Mouse (Mus musculus) R1 (cell line): Measurements from ENCODE around the gene Chd3.

ENCODE experiments used
- DNase-seq: peaks from one replicate; pipeline ENCODE4 v3.0.0-alpha.2; 2018; ENCODE audit warnings: low read depth, low spot score

The Chd3 gene

GRCm38 (mm10) chr11:69366855-69367615, 2.2 kb downstream of the Chd3 start:
- no peak for DNase-seq

GRCm38 (mm10) chr11:69366157-69366854, 2.9 kb downstream of the Chd3 start:
- DNase-seq, result peak; percentile 78

- no peak for DNase-seq
These were observed 3.5 kb downstream of the Chd3 start for GRCm38 (mm10) chr11:69365722-69366121.

DNA sequence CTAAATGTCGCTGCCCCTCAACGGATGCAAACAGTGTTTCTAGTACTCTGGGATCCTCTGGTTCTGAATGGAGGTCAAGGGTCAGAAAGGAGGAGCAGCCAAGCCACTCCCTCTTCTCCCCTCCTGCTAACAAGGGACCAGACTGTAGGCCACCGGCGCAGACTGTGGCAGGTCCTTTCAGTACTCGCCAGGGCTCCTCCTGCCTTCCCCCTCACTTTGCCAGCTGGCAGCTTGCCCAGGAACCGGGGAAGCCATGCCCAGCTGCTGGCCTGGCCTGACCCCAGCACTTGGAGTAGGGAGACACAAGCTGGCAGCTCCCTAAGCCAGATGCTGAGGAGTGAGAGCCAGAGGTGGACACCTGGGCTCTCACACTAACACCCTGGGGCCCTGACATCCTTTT, 4.3 kb downstream of the Chd3 start:
- DNase-seq, result peak; percentile 41

- no peak for DNase-seq
These were observed 4.8 kb downstream of the Chd3 start for GRCm38 (mm10) chr11:69364376-69364775.

GRCm38 (mm10) chr11:69362479-69362878, 6.7 kb downstream of the Chd3 start:
- DNase-seq, result no peak

DNA sequence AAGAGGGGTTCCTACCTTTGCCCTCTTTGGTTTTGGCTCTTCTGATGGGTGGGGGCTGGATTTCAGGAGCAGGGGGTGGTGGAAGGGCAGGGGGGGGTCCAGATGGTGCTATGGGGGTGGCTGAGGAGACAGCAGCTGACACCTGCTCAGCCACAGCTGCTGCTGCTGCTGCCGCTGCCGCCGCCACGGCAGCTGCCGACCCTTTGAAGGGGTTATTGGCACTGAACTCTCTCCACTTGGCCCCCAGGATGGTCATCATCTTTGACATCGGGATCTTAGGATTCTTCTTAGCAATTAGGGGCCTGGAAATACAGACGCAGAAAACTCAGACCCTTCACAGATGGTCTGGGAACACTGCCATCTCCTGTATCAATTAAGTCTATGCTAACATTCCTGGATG, 7.2 kb downstream of the Chd3 start:
- no peak for DNase-seq

DNA sequence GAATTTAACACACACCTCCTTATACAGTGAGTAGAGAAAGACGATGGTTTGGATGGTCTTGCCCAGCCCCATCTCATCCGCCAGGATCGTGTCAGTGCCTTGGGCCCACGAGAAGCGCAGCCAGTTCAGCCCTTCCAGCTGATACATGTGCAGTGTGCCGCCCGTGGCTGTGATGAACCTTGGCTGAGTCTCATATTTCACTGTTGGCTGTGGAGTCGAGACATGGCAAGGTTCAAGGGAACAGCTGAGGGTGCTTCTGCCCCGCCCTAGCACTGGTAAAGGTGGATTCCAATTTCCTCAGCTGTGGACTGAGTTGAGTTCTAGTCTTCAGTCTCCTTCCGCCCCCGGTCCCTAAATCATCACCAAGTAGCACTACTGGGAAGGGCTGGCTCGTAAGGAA, 11.5 kb downstream of the Chd3 start:
- no peak for DNase-seq

DNA sequence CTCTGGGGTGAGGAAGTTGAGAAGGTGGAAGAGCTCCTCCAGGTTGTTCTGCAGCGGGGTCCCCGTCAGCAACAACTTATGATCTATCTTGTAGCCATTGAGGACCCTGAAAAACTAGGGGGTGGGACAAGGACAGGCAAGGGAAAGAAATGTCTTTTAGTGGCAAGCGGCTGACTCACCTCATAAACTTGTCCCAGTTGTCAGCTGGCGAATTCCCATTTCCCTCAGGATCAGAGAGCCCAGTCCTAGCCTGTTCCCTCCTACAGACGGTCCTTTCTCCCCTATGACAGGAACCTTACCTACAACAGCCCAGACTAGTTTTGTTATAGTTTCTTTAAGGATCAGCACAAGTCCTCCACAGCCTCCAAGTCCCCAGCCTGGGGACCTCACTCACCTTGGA, 12.7 kb downstream of the Chd3 start:
- no peak for DNase-seq

DNA sequence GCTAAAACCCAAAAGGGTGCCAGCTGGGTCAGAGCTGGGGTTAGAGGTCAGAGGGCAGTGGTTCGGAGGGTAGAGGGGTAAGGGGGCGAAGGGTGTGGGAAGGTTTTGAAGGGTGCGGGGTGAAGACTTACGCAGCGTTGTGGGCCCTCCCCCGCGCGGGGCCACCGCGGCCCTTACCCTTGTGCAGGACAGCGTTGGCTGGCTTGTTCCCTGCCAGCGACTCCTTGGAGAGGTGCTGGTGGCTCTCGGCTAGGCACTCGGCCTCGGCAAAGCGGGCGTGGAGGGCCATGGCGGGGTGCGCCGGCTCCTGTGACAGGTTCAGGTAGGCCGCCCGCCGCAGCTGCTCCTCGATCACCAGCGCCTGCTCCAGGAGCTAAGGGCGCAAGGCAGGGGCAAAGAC, 22.8 kb downstream of the Chd3 start:
- no peak for DNase-seq

GRCm38 (mm10) chr11:69340161-69341131, 28.8 kb downstream of the Chd3 start, which contains the start of gene Rnf227:
Rnf227 (plus strand) TSS chr11:69340461.
- peak; percentile 82 for DNase-seq

- DNase-seq, result no peak
These were observed 34.4 kb downstream of the Chd3 start for GRCm38 (mm10) chr11:69334796-69335195.

DNA sequence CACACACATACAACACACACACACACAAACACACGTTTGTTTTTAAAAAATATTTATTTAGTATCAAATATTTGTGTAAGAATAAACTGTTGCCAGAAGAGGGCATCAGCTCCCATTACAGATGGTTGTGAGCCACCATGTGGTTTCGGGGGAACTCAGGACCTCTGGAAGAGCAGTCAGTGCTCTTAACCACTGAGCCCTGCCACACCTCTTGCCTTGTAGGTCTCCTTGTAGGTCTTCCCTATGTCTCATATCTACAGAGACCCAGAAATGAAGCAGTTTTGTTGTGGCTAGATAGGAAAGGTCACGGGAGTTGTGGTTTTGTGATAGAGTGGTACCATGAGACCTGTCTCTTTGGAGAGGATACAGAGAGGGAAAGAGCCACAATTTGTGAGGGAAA, 35.3 kb downstream of the Chd3 start:
- no peak for DNase-seq

DNA sequence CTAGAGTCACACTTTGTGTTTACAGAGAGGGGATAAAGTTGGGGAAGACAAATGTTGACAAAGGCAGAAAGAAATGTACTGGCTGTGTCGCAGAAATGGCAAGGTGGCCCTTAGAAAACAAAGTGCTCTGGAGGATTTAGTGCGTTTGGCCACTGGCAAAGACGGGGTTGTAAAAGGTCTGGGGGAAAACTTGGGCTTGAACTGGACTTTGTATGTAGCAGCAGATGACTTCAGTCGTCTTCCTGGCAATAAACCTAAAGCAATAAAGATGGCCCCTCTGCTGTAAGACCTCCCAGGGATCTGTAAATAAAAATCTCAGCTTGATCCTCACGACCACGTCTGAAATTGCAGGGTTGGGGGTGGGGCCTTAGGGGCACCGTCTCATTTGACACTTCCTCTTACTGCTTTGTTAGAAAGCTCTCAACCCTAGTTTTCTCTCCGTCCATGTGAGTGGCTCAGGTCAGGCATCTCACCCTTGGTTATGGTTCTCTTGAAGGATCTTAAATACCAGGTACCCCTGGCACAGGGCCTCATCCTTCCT, 36.4 kb downstream of the Chd3 start:
- no peak for DNase-seq

- DNase-seq, result peak; percentile 72
These were observed 37.2 kb downstream of the Chd3 start for GRCm38 (mm10) chr11:69331929-69332405.

GRCm38 (mm10) chr11:69331152-69331551, 38.1 kb downstream of the Chd3 start:
- peak; percentile 66 for DNase-seq

DNA sequence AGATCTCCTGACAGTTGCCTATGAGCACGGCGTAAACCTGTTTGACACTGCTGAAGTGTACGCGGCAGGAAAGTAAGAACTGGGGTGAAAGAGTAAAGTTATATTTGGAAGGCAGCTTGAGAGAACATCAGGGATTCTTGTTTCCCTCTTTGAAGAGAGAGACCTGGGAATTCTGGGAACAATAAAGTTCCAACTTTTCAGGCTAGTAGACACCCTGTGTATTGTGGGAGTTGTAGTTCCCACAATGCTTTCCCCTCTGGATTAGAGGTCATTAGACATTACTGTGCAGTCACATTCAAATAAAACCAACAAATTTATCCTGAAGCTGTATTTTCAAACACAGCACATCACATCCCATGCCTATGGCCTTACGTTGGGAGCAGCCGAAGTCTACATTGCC, 40.7 kb downstream of the Chd3 start:
- no peak for DNase-seq

DNA sequence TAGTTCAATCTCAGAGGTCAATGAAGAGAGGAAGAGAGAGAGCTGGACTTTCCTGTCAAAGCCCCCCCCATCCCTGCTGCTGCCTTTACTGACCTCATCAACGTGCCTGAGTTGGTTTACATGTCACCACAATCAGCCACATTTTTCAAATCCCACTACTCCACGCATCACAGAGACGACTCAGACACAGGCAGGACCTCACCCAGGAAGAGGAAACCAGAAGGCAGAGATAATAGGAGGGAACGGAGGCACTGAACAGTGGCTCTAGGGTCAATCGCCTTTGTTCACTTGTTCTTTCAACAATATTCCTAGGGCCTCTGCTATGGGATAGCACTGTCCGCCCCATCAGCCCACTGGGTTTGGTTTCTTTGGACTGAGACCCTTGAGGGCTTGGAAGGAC, 41.6 kb downstream of the Chd3 start:
- DNase-seq, result no peak

DNA sequence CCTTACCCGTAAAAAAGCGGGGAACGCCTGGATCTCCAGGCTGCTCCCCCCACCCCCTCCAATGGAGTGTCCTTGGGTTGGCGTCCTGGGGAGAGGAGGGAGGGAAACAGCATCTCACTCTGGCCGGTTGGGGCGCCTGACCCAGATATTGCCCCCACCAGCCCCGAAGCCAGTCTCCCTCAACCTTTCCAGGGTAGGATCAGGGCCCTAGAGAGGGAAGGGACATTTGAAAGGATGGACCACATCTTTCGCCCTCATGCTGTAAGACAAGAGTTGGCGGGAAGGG, 42.1 kb downstream of the Chd3 start:
- peak; percentile 28 for DNase-seq

DNA sequence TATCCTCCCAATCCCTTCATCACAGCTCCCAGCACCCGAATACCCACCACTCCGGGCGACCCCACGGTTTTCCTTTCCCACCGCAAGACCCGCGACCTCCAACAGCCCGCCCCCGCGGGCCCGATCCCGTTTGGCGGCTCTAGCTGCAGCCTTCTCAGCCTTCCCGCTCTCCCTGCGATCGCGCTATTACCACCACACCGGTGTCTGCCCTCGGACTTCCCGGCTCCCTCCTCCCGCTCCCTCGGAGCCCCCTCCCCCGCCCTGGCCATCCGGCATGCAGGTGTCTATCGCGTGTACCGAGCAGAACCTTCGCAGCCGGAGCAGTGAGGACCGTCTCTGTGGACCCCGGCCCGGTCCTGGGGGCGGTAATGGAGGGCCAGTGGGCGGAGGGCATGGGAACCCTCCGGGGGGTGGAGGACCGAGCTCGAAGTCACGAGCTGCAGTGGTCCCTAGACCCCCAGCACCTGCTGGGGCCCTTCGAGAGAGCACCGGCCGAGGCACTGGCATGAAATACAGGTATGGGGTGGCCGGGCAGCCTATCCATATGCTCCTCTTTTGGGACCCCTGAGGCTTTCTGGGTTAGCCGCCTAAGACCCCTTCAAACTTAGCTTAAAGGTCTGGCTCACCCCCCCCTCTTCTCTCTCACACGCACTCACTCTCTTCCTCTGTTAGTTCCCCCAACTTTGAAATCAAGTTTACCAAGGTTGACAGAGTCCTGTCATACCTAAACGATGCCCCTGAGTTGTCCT, 42.6 kb downstream of the Chd3 start:
- DNase-seq, result no peak
